Mouse (Mus musculus): Measurements from ENCODE around the gene Prickle2. TPM values are rescaled to one million over a fixed set of nuclear protein-coding genes. Genes with fewer than 3 reads are reported as not detected.

The Prickle2 gene
- total RNA-seq (2021), result 1 to 10 TPM; 3.7 to 4.0 TPM
- long read RNA-seq, experiment 1, partial matches to known transcripts, result 0 of 1 reads
- long read RNA-seq, experiment 1, other reads (novel, unspliced or antisense), result 1 of 1 reads
- long read RNA-seq, experiment 2, result 0 reads

DNA sequence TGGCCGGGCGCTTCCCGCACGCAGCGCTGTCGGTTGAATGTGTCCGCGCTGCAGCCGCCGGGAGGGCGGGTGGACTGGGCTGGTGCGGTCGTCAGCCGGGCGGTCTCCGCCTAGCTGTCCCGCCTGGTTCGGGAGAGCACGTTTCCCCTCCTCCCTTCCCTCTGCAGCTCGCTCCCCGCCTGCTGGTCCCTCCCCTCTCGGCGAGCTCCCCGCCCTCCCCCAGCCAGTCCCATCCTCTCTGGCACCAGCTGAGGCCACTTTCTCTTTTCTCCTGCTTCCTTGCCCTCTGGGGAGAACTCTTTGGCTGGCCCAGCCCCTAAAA, at the start of gene Prickle2:
Prickle2 (minus strand) TSS at position 11 of the 322 bp plus-strand sequence.
- peak; percentile 72 to 89 for DNase-seq

DNA sequence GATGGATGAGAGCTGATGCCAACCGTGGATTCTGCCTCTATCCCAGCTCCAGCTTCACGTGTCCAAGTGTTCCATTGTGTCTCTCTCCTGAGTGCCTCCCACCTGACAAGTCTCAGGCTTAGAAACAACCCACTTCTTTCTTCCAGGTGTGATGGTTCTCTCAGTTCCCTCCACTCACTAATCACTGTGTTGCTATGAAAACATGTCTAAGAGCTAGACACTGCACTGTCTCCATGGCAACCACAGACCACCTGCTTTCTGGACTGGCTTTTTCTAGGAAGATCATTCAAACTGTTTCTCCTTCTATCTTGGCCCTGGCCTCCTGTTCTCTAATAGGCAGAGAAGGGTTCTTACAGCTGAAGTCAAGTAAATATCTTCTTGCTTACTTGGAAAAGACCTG, 46.8 kb upstream of the Prickle2 start:
- DNase-seq, result no peak

GRCm38 (mm10) chr6:92749420-92749819, 43.5 kb upstream of the Prickle2 start:
- DNase-seq, result peak; percentile 32 to 36

- DNase-seq, result peak; percentile 22 to 78
Observed at GRCm38 (mm10) chr6:92743605-92744004, 37.6 kb upstream of the Prickle2 start.

DNA sequence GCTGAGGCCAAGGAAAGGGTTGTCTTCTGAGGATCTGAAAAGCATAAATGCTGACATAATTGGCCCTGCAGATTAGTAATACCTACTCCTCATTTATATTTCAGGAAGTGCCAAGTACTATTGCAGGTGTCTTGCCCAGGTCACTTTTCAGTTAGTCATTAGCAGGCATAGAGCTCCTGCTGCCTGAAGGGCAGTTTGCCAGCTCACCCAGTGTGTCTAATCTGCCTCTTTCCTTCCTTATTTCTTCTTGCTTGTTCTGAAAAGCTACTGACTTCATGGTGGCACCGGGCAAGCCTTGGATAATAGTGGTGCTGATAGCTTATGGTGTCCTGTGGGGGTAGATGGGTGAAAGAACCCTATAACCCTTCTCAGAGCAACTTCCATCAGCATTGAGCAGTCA, 31.2 kb upstream of the Prickle2 start:
- DNase-seq, result no peak

DNA sequence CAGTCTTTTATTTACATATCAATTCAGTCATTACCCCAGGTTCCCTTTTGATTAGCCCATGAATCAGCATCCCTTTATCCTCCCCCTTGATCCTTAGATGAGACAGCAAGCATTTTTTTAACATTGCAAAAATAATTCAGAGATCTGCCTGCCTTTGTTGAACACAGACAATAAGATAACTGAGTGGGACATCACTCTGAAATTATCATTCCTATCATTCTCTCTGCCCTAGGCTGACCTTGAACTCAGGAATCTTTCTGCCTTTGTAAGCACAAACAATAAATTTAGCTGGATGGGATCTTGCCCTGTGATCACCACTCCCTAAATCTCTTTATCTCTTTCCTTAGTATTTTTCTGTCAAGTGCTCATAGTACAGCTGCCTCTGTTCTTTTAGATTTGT, 27.7 kb upstream of the Prickle2 start:
- no peak for DNase-seq

- DNase-seq, result no peak
Observed at GRCm38 (mm10) chr6:92728514-92728913, 22.6 kb upstream of the Prickle2 start.

GRCm38 (mm10) chr6:92728084-92728483, 22.1 kb upstream of the Prickle2 start:
- peak; percentile 74 to 94 for DNase-seq

DNA sequence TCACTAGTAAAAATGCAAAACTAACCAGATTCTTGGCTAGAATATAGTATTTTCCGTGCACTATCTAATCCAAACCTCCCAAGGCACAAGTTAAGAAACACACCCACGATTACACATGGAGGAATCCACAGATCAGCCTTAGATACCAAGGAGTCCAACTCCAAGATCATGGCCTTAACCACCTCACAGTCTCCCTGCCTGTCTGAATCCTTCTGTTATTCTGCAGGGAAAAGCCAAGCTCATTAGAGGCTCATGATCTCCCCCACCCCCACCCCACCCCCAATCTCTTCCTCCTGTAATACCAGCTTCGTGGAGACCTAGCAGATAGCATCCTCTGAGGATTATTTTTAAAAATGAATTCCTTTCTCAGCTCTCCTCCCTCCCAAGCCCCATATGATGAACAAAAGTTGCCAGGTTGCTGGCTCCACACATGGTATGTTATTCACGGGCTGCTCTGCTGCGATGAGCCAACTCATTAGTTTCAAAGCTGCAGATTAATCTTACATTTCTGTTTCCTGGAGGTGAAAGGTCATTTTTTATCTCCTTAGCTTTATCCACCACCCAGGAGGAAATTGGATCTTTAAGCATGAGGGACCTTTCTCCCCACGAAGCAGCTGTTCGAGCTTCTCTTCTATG, 21.5 kb upstream of the Prickle2 start:
- no peak for DNase-seq

GRCm38 (mm10) chr6:92726121-92726520, 20.2 kb upstream of the Prickle2 start:
- peak; percentile 52 to 59 for DNase-seq

DNA sequence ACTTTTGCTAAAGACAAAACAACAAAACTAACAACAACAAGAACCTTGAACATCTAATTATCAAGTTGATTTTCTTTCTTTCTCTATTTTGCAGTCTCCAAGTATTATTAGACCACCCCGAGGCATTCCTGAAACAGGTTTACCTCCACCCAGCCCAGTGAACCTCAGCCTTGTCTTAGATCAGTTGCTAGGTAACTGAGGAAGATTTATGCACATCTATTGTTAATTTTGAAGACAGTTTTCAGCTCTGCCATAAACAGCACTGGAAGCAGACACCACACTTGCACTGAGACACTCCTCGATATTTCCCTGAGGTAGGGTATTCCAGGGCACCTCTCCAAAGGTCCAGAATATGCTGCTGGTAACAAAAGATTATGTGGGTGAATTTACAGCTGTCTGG, 18.4 kb upstream of the Prickle2 start:
- DNase-seq, result no peak

GRCm38 (mm10) chr6:92715806-92716205, 9.9 kb upstream of the Prickle2 start:
- DNase-seq, result peak in 1 of 2 experiments; percentile 9

- DNase-seq, result no peak
Observed at GRCm38 (mm10) chr6:92714748-92715147, 8.8 kb upstream of the Prickle2 start.

DNA sequence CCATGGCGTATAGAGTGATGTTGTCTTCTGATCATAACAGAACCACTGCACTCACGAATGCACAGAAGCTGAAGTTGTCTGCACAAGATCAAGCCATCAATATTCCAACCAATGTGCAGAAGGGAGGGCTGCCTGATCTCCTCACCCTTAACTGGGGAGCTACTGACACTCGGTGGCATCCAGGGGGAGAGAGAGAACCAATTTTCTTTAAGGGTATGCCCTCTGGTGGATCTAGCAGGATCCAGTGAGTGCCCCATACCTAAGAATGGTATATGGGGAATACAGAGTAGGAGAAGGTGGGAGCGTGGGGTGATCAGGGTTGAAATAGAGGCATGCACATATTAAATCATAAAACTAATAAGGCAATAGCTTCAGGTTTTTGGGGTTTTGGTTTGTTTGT, 2.2 kb upstream of the Prickle2 start:
- DNase-seq, result no peak

DNA sequence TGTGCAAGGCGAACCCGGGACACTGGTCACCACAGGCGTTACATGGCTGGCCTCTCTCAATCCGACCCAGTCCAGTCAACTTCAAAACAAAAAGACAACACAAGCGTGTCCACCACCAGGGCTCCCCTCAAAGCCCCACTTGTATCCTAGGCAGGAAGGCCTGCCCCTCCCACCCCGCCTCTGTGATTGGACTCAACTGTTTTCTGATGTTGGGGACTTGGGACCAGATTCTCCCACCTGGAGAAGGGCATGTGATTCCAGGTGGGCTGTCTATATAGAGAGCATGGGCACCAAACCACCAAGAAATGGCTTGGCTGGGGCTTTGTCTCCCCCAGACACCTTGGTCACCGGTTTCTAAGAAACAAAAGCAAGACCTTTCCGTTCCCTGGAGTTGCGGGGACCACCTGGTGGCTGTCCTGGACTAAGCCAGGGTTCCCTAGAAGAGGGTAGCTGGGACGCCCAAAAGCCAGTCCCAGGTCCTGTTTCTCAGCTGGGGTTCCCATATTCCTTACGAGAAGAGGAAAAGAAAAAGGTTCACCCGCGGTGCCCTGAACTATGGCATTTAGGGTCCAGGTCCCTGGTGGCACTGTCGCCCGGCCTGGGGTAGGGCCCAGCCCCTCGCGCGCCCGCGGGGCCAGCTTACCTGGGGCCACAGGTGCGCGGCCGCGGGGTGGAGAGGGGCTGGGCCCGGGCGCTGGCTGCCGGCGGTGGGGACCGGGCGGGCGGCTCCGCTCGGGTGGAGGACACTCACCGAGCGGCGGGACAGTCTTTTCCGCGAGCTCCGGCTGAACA, 406 bp downstream of the Prickle2 start:
- peak in 1 of 2 experiments; percentile 20 for DNase-seq

GRCm38 (mm10) chr6:92704810-92705209, 1.1 kb downstream of the Prickle2 start:
- peak; percentile 5 to 27 for DNase-seq

- no peak for DNase-seq
Observed at GRCm38 (mm10) chr6:92699491-92700209, 6.3 kb downstream of the Prickle2 start.

DNA sequence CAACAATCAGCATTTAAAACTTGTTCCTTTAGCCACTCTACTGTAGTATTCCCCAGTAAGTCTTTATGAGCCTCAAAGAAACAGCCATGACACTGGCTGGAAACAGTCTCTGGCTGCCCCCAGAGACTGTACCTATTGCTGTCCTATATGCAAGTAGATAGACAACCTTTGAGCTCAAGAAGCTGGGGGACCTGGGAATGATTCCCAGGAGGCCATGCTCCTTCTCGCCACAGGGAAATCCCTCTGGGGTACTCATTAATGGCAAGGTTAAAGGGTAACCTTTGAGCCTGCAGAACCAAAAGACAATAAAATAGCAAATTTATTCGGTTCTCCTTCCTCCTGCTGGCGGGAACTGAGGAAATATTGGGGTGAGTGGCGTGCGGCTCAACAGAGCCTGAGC, 8.1 kb downstream of the Prickle2 start:
- DNase-seq, result no peak

DNA sequence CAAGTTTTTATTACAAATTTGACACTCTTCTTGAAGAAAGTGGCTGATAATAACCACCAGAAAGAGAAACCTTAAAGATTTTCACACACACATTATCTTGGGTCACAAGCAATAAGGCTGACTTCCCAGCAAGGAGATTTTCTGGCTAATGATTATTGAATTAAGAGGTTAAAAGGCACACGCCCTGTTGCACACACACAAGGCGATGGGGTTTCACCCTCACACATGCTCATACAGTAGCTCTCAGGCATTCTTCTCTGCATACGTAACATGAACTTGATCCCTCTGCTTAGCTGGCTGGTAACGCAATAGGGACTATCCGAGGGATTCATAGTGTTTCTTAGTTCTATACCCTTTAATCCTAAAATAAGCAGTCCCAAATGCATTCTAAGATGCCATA, 18.6 kb downstream of the Prickle2 start:
- DNase-seq, result no peak

- DNase-seq, result no peak
Observed at GRCm38 (mm10) chr6:92674394-92674925, 31.5 kb downstream of the Prickle2 start.

GRCm38 (mm10) chr6:92670518-92671147, 35.3 kb downstream of the Prickle2 start:
- DNase-seq, result no peak

DNA sequence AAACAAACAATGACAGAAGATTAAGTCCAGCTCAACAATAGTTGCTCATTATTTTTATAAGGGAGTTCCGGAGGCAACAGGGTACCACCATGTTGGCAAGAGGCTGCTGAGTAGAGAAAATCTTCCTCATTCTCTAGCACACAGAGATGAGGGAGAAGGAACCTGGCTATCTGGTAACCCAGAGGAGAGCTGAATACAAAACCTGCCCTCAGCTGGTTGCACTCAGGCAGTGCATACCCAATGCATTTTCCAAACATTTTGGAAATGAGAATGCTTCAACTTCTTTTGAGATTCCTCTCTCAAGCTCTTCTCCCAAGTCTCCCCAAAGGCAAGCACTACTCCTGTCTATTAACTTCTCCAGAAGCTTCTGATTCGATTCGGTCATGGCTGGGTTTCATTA, 36.3 kb downstream of the Prickle2 start:
- DNase-seq, result no peak
